Mouse (Mus musculus): ENCODE results near the gene Tpra1. TPM values are rescaled to one million over a fixed set of nuclear protein-coding genes. Genes with fewer than 3 reads are reported as not detected.

The Tpra1 gene
- polyA plus RNA-seq, 1 experiment from 2014 or later = 45.4 TPM

GRCm38 (mm10) chr6:88941628-88942027, 39.6 kb downstream of the Tpra1 start:
- no peak for ATAC-seq
- Histone ChIP-seq H3K4me3 (no peak overlapping the region), H3K4me1 (peaks cover 80% of the 10 kb centered on the region), H3K27me3 (peaks cover 6% of the 10 kb centered on the region; the same call in 1 of the 2 replicates), H3K9ac (no peak overlapping the region), H3K27ac (peak overlapping the region; percentile 79), H3K9me3 (replicated peaks) (no peaks in the 10 kb centered on the region), H3K36me3 (ENCODE audit: poor library complexity, severe bottlenecking) (no peaks in the 10 kb centered on the region), H3K4me2 (no peak overlapping the region)
- WGBS = 80% methylated on average over 4 of the region's 4 CpGs

DNA sequence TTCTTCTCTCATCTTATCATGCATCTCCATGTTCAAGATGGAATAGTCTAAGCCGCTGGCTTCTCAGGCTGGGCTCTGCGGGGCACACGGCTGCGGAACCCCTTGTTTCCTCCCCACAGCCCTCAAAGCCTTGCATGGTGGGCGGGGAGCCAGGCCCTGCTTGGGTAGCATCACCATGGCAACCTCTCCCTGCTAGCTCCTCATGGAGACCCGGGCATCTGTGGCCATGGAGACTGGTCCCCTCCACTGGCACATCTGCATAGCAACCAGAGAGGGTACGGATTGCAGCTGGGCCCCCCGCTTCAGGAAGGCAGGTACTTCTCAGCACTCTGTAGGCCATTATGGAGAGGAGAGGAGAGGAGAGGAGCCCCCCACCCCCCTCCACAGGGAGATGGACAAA, 40.5 kb downstream of the Tpra1 start:
- 1% methylated on average over 8 of the region's 8 CpGs for WGBS
- Histone ChIP-seq H3K9me3 (replicated peaks) (no peaks in the 10 kb centered on the region), H3K9ac (0 out of 2 replicates have a peak overlapping the region, but pooled peaks have one; percentile 22), H3K4me3 (peak overlapping the region; percentile 1; the same call in 1 of the 2 replicates), H3K27me3 (peaks cover 6% of the 10 kb centered on the region; the same call in 1 of the 2 replicates), H3K4me2 (peak overlapping the region; percentile 47), H3K27ac (peak overlapping the region; percentile 79), H3K4me1 (peaks cover 71% of the 10 kb centered on the region), H3K36me3 (ENCODE audit: poor library complexity, severe bottlenecking) (no peaks in the 10 kb centered on the region)
- peak; percentile 85 for ATAC-seq

- ATAC-seq = no peak
- Histone ChIP-seq H3K9me3 (replicated peaks) (no peaks in the 10 kb centered on the region), H3K36me3 (ENCODE audit: poor library complexity, severe bottlenecking) (no peaks in the 10 kb centered on the region), H3K4me2 (no peak overlapping the region), H3K27ac (peak overlapping the region; percentile 79), H3K4me1 (peaks cover 60% of the 10 kb centered on the region), H3K9ac (no peak overlapping the region), H3K4me3 (no peak overlapping the region), H3K27me3 (peaks cover 6% of the 10 kb centered on the region; the same call in 1 of the 2 replicates)
- 77% methylated on average over 6 of the region's 6 CpGs for WGBS
These were observed 41.6 kb downstream of the Tpra1 start for GRCm38 (mm10) chr6:88943666-88944065.

DNA sequence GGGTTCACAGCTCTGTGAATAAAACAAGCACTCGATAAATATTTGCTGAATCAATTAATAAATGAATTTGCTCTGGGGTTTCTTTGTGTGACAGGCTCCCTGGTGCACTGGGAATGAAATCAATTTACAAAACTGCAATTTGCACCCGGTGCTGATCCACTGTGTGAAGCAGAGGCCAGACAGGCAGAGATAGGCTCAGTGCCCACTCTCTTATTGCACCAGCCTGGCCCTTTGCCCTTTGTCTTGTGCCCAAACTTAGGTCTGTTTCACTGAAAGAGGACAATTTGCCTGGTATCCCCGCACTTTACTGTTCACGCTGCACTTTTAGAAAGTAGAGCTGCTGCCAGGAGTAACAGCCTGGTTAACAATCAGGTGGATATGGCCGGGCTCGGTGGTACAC, 44.4 kb downstream of the Tpra1 start:
- Histone ChIP-seq H3K9me3 (replicated peaks) (no peaks in the 10 kb centered on the region), H3K4me2 (no peak overlapping the region), H3K4me1 (peaks cover 32% of the 10 kb centered on the region), H3K27me3 (no peaks in the 10 kb centered on the region), H3K36me3 (ENCODE audit: poor library complexity, severe bottlenecking) (no peaks in the 10 kb centered on the region), H3K9ac (no peak overlapping the region), H3K4me3 (no peak overlapping the region), H3K27ac (peak overlapping the region; percentile 27; the same call in 1 of the 2 replicates)
- 69% methylated on average over 6 of the region's 6 CpGs for WGBS
- ATAC-seq = no peak

DNA sequence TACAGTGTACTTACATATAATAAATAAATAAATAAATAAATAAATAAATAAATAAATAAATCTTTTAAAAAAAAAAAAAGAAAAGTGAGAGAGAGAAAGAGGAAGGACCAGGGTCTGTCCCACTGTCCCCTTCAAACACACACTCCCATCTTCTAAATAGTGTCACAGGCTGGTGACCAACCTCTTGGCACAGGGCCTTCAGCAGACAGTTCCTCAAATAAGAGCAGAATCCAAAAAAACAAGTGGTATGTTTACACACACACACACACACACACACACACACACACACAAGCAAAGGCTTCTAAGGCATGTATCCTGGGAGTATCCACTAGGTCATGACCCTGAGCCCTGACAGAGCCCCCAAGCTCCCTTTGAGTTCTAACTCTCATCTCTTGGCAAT, 45.7 kb downstream of the Tpra1 start:
- Histone ChIP-seq H3K27me3 (no peaks in the 10 kb centered on the region), H3K4me2 (no peak overlapping the region), H3K9ac (no peak overlapping the region), H3K4me3 (no peak overlapping the region), H3K9me3 (replicated peaks) (no peaks in the 10 kb centered on the region), H3K36me3 (ENCODE audit: poor library complexity, severe bottlenecking) (no peaks in the 10 kb centered on the region), H3K27ac (no peak overlapping the region), H3K4me1 (peaks cover 19% of the 10 kb centered on the region)
- no peak for ATAC-seq

GRCm38 (mm10) chr6:88956725-88957124, 54.7 kb downstream of the Tpra1 start:
- Histone ChIP-seq H3K4me2 (no peak overlapping the region), H3K9me3 (replicated peaks) (no peaks in the 10 kb centered on the region), H3K36me3 (ENCODE audit: poor library complexity, severe bottlenecking) (no peaks in the 10 kb centered on the region), H3K9ac (no peak overlapping the region), H3K4me3 (no peak overlapping the region), H3K4me1 (peaks cover 15% of the 10 kb centered on the region), H3K27me3 (peaks cover 2% of the 10 kb centered on the region; the same call in 1 of the 2 replicates), H3K27ac (no peak overlapping the region)
- 90% methylated on average over 2 of the region's 2 CpGs for WGBS
- ATAC-seq = no peak

DNA sequence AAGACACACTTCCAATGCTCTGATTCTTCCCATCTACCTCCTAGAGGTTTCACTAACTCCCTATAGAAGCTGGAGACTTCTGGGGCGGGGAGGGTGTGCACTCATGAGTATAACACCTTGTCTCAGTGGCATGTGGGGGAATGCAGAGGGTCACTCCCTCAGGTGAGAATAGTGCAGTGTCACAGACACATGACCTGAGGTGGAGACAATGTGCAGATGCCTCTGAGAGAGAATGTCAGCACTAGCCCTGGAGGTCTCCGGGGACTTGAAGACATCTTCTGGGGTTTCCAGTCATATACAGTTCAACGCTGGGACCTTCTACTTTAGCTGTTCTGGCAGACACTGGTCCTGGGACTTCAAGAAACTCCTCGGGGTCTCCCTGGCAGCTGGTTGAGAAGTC, 55.3 kb downstream of the Tpra1 start:
- WGBS = 93% methylated on average over 4 of the region's 4 CpGs
- H3K4me2 ChIP-seq = no peak overlapping the region
- no peak overlapping the region for H3K9ac ChIP-seq
- no peak overlapping the region for H3K4me3 ChIP-seq
- H3K36me3 ChIP-seq (ENCODE audit: poor library complexity, severe bottlenecking) = no peaks in the 10 kb centered on the region
- peaks cover 15% of the 10 kb centered on the region for H3K4me1 ChIP-seq
- peaks cover 8% of the 10 kb centered on the region; the same call in 1 of the 2 replicates for H3K27me3 ChIP-seq
- H3K9me3 ChIP-seq (replicated peaks) = no peaks in the 10 kb centered on the region
- no peak for ATAC-seq
- no peak overlapping the region for H3K27ac ChIP-seq

DNA sequence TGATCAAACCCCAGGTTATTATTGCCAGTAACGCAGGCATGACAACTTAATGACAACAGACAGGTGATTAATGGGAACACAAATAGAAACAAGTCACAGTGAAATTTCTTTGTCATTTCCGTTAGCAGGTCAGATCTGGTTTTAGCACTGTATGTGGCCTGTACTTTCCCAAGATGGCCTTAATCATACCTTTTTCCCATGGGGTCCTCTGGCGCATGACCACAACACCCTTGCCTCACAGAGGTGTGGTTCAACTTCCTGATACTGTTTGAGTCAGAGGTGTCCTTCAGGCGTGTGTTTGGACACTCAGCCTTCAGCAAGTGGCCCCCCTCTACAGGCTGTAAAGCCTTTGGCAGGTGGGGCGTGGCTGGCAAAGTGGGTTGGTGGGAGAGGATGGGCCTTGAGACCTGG, 55.8 kb downstream of the Tpra1 start:
- Histone ChIP-seq H3K27ac (no peak overlapping the region), H3K4me1 (peaks cover 15% of the 10 kb centered on the region), H3K4me3 (no peak overlapping the region), H3K36me3 (ENCODE audit: poor library complexity, severe bottlenecking) (no peaks in the 10 kb centered on the region), H3K27me3 (peaks cover 8% of the 10 kb centered on the region; the same call in 1 of the 2 replicates), H3K9ac (no peak overlapping the region), H3K4me2 (no peak overlapping the region), H3K9me3 (replicated peaks) (no peaks in the 10 kb centered on the region)
- no peak for ATAC-seq
- WGBS = 90% methylated on average over 5 of the region's 5 CpGs

DNA sequence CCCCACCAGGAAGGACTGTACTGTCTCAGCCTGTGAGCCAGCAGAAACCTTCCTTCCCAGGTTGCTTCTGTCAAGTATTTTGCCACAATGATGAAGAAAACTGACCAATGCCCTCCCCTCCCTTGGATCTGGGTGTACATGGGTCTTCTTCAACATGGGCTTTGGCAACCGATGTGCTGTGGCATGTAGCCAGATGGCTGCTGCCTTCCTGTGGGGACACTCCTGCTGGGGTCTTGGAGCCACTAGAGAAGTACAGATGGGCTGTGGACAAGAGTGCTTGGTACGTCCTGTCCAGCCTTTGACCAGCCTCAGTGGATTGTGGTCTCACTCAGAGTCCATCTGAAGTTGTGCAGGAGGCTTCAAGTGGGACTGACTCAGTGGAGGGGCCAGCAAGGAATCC, 56.3 kb downstream of the Tpra1 start:
- 89% methylated on average over 2 of the region's 2 CpGs for WGBS
- H3K4me3 ChIP-seq = no peak overlapping the region
- ATAC-seq = no peak
- H3K9ac ChIP-seq = no peak overlapping the region
- no peak overlapping the region for H3K4me2 ChIP-seq
- no peaks in the 10 kb centered on the region for H3K9me3 ChIP-seq (replicated peaks)
- peaks cover 15% of the 10 kb centered on the region for H3K4me1 ChIP-seq
- H3K27me3 ChIP-seq = peaks cover 8% of the 10 kb centered on the region; the same call in 1 of the 2 replicates
- H3K36me3 ChIP-seq (ENCODE audit: poor library complexity, severe bottlenecking) = no peaks in the 10 kb centered on the region
- no peak overlapping the region for H3K27ac ChIP-seq

DNA sequence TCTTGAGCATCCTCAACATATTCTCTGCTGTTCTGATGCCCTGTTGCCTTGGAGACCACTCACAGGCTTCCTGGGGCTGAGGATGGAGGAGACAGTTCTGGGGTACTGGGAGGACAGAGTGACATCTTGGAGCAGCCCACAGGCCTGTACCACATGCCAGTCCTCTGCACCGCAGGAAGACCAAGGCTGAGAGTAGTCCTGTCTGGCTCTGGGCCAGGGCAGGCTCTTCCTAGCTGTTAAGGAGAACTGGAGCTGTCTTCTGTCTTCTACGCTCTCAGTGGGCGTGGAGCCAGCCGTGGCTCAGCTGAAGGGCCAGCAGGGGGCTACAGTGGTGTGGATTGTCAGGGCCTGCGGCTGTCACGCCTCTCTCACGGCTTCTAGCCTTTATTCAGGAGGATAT, 57.8 kb downstream of the Tpra1 start:
- peaks cover 16% of the 10 kb centered on the region for H3K4me1 ChIP-seq
- peaks cover 8% of the 10 kb centered on the region; the same call in 1 of the 2 replicates for H3K27me3 ChIP-seq
- H3K27ac ChIP-seq = peak overlapping the region; percentile 48; the same call in 1 of the 2 replicates
- no peak overlapping the region for H3K4me3 ChIP-seq
- no peak overlapping the region for H3K4me2 ChIP-seq
- no peaks in the 10 kb centered on the region for H3K9me3 ChIP-seq (replicated peaks)
- H3K9ac ChIP-seq = no peak overlapping the region
- H3K36me3 ChIP-seq (ENCODE audit: poor library complexity, severe bottlenecking) = no peaks in the 10 kb centered on the region
- WGBS = 7% methylated on average over 7 of the region's 7 CpGs
- peak; percentile 68 for ATAC-seq

DNA sequence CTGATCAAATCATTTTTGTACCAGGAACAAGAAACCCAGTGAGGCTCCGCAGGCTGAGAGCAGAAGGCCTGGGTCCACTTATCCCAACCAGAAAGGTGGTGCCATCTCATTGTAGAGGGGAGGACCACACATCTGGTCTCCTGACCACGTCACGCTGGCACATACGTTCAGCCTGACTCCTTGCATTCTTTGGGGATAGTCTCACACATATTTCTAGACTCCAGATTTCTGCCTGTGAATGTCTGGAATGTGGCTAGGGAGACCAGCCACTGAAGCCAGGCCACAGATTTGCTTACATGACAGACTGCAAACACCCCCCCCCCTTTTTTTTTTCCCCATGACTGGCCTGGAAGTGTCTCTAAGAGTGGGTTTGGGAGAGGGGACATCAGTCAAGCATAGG, 58.9 kb downstream of the Tpra1 start:
- 85% methylated on average over 4 of the region's 4 CpGs for WGBS
- Histone ChIP-seq H3K4me2 (no peak overlapping the region), H3K9ac (no peak overlapping the region), H3K27me3 (peaks cover 8% of the 10 kb centered on the region; the same call in 1 of the 2 replicates), H3K4me1 (peaks cover 27% of the 10 kb centered on the region), H3K4me3 (no peak overlapping the region), H3K36me3 (ENCODE audit: poor library complexity, severe bottlenecking) (no peaks in the 10 kb centered on the region), H3K27ac (no peak overlapping the region), H3K9me3 (replicated peaks) (no peaks in the 10 kb centered on the region)
- ATAC-seq = no peak

Data from forebrain, embryonic 13.5 days (tissue).